In the genomic region with DNA sequence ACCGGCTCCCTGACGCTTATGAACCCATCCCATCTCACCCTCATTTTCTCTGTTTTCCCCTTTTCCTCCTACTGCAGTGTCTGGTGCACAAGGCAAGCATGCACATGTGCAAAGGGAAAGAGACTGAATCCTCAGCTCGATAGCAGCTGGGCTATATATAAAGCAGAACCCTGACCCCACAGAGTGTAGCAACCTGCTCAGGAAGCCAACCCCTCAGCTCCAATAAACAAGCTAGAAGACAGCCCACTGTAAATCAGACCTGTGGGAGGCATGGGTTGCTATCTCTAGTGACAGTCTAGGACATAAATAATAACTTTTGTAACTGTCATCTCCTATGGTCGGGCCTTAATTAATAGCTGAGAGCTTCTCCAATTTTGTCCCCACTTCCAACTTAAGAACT, we compare ENCODE assay signal across 16 mouse cellular contexts.
"Had no signal": no experiment of that assay in that cellular context is flagged by ENCODE, and none has a peak within 500 bp of the region (broad histone marks: within the 10 kb centered on the region; RNA-seq: fewer than 3 reads in every experiment).

No protein-coding gene starts in this region.

- H3K4me2 ChIP-seq: lung, embryonic 15.5 days; midbrain, embryonic 11.5 days; midbrain, embryonic 13.5 days; midbrain, embryonic 15.5 days; neural tube, embryonic 12.5 days had no signal

- H3K9ac ChIP-seq: liver, postnatal 0 days; lung, embryonic 15.5 days; midbrain, embryonic 13.5 days; midbrain, embryonic 15.5 days; neural tube, embryonic 12.5 days had no signal

- ATAC-seq: liver, postnatal 0 days; lung, postnatal 0 days; midbrain, embryonic 13.5 days; midbrain, embryonic 15.5 days had no signal

- H3K27me3 ChIP-seq: lung, embryonic 15.5 days; megakaryocyte, embryonic 14.5 days; midbrain, embryonic 13.5 days; midbrain, embryonic 15.5 days; neural tube, embryonic 12.5 days had no signal

- H3K36me3 ChIP-seq: lung, embryonic 15.5 days; midbrain, embryonic 13.5 days; midbrain, embryonic 15.5 days; neural tube, embryonic 12.5 days had no signal

- H3K4me3 ChIP-seq: lung, embryonic 15.5 days; megakaryocyte, embryonic 14.5 days; midbrain, embryonic 13.5 days; midbrain, embryonic 15.5 days; neural tube, embryonic 12.5 days had no signal

- DNase-seq: liver, postnatal 0 days; lung, adult 2 months; lung, postnatal 14 days; lung, postnatal 36 days; right cerebral cortex, postnatal 14 days; thymus, adult 2 months; thymus, postnatal 25 days; thymus, postnatal 4 days had no signal

- H3K27ac ChIP-seq: lung, embryonic 15.5 days; macrophage; midbrain, embryonic 13.5 days; midbrain, embryonic 15.5 days; neural tube, embryonic 12.5 days had no signal

- H3K9me3 ChIP-seq: lung, embryonic 15.5 days; megakaryocyte, embryonic 14.5 days; midbrain, embryonic 13.5 days; midbrain, embryonic 15.5 days; neural tube, embryonic 12.5 days had no signal

- H3K4me1 ChIP-seq: lung, embryonic 15.5 days; megakaryocyte, embryonic 14.5 days; neural tube, embryonic 12.5 days had no signal
